Mouse (Mus musculus) erythroblast, embryonic 14.5 days (primary cell): ENCODE results near the gene Fbxl5.

Experiments used
- GATA1 ChIP-seq: IDR thresholded peaks from 2 replicates; pipeline ENCODE4 v1.6.1; 2012; ENCODE audit warnings: low read length, inconsistent platforms, mixed read lengths
- TAL1 ChIP-seq: IDR thresholded peaks from 3 replicates; pipeline ENCODE4 v1.6.1; 2012; ENCODE audit warnings: low read length, inconsistent platforms, mixed read lengths

DNA sequence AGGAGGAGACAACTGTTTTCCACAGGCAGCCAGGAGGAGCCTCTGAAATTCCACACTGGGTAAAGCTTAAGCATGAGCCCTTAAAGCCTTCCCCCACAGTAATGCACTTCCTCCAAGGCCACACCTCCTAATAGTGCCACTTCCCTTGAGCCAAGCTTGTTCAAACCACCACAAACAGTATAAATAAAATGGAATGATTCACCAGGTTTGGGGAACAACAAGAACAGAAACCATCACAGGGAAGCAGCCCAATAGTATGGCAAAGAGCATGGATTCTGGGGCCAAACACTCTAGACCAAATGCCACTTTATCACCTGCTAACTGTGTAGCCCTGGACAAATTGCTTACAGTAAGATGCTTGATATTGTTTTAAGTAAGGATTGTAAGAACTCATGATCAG, 26.1 kb upstream of the Fbxl5 start:
- TF ChIP-seq GATA1 (no peak), TAL1 (no peak)
